Mouse (Mus musculus) liver, adult (tissue): ENCODE measurements around the gene Ppard.

Source experiments
- GATA4 ChIP-seq: IDR thresholded peaks from 2 replicates; pipeline ENCODE4 v1.6.1; 2014; ENCODE audit warnings: mild to moderate bottlenecking, low read length; ENCODE audit not compliant: insufficient replicate concordance

The Ppard gene

DNA sequence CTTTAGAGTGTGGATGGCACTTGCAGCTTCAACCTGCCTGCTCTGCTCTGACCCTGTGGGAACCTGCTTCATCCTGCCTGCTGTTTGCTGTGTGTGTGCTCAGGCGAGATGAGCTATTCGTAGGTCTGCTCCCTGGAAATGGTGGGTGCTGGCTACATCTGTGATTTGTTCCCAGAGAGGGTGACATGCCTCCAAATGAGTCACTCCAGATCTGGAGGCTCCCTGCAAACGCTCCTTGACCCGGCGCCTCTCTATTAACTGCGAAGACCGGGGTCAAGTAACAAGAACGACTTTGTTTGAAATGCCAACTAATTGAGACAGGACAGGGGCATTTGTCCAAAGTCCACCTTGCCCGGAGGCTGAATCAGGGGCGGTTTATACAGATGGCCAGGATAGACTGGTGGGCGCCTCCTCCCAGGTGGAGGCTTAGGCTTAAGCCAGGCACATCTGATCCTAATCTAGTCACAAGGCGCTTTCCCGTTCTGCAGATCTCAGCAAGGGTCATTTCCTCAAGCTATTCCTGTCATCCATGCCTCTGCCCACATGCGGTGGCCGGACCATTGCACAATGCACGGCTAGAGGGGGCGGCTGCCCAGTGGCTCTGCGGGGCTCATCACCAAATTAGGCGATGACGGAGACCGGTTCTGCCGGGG is 95.3 kb downstream of the Ppard start:
- 0 out of 2 replicates have a peak, but pooled peaks have one; percentile 8 for TF ChIP-seq GATA4

DNA sequence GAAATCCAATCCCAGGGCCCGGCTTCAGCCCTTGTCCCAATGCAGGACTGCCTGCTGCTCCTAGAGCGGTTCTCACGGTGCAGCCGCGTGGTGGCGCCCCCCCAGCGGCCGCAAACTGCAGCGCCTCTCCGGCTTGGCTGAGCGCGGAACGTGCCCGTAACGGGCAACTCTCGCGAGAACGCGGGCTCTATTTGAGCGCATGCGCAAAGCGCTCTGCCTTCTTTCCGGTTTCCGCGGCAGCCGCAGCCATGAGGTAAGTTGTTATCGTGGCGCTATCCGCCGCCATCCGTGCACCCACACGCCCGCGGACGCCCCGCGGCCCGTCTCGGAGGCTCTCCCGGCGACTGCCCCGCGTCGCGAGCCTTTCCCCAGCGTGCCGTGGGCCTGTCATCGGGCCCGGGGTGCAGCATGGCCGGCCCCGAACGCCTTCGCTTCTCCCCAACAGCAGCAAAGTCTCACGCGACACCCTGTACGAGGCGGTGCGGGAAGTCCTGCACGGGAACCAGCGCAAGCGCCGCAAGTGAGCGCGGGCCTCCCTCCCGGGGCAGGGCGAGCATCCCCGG is 95.9 kb downstream of the Ppard start, which contains the start of gene Rpl10a:
TSS of gene Rpl10a (plus strand) at position 106 of the 563 bp plus-strand sequence.
- peak; percentile 86; the same call in 1 of the 2 replicates for TF ChIP-seq GATA4

DNA sequence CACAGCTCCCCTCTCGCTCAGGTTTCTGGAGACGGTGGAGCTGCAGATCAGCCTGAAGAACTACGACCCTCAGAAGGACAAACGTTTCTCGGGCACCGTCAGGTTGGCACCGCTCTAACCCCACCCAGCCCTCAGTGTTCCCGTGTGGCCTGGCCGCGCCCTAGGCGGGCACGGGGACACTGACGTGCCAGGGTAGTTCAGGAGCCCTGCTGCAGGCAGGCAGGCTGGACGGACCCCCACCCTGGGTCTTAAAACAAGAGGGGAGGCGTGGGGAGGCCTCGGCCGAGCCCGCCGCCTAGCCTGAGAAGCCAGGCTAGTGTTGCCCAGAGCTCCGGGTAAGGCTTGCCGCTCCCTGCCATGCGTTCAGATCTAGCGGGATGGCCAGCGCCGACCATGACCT is 96.4 kb downstream of the Ppard start:
- no peak for TF ChIP-seq GATA4

DNA sequence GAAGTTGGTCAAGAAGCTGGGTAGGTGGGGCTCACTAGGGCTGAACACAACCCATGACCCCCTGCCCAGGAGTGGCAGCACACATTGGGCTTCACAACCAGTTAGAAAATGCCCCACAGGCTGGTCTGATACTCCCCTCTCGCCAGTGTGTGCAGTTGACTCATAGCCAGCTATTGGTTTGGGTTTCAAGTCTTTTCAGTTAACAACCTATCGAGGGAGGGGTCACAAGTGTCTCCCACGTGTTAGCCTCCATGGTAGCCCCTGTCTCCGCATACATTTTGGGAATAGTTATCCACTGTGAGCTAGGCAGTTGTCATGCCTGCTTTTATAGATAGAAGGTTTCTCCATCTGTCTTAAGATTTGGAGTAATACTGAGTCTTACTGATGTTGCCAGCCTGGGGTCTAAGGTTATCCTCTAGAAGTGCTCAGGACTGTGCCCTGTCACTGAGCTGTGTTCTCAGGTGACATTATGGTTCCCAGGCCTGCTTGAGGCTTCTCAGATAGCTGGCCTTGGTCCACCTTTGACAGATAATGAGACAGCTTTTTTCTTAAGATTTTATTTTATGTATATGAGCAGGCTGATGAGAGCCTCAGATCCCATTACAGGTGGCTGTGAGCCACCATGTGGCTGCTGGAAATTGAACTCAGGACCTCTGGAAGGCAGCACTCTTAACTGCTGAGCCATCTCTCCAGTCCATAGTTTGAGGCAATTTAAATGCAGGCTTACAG is 97.2 kb downstream of the Ppard start:
- TF ChIP-seq GATA4, result no peak

DNA sequence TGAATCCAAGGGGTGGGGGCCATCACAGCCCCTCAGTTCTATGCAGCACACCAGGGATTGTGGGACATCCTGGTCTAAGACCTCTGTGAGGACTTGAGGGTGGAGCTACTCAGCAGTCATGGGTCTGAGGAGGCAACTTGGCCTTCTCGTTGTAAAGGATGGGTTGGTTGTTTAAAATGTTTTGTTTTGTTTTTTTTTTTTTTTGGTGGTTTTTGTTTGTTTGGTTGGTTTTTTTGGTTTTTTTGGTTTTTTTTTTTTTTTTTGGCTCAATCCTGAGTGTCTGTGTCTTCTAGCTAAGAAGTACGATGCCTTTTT is 97.7 kb downstream of the Ppard start:
- no peak for TF ChIP-seq GATA4

DNA sequence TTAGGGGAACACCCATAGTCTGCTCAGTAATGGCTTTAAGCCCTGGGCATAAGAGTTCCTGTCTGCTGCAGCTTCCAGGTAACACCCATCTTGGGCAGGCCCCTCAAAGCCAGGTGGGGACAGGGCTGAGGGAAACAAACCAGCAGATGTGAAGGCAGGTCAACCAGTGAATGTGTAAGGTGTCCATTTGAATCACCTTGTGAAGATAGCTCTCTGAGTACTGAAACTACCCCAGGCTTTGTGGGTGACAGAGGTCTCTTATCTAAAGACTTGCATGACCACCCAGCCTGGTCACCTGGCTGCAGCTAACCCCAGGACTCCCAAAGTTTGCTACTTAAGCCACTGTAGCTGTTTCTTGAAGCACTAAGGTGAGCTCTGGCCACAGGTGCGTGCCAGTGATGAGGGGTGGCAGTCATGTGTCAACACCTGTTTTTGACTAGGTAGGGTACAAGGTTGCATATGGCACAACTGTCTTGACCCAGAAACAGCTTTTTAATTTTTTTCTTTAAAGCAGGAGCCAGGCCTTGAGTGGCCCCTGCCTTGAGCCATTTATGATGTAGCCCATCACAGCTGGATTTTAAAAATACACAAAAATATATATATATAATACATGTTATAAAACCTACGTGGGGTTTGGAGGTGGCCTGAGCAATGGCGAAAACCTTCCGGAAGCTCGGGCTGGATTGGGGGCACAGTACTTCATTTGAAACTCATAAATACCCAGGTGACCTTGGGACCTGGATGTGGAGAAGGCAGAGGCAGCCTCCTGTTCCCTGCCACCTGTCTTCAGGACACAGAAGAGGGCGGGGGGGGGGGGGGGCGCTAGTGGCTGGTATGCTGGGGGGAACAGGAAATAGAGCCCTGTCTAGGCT is 99.0 kb downstream of the Ppard start:
- no peak for TF ChIP-seq GATA4

DNA sequence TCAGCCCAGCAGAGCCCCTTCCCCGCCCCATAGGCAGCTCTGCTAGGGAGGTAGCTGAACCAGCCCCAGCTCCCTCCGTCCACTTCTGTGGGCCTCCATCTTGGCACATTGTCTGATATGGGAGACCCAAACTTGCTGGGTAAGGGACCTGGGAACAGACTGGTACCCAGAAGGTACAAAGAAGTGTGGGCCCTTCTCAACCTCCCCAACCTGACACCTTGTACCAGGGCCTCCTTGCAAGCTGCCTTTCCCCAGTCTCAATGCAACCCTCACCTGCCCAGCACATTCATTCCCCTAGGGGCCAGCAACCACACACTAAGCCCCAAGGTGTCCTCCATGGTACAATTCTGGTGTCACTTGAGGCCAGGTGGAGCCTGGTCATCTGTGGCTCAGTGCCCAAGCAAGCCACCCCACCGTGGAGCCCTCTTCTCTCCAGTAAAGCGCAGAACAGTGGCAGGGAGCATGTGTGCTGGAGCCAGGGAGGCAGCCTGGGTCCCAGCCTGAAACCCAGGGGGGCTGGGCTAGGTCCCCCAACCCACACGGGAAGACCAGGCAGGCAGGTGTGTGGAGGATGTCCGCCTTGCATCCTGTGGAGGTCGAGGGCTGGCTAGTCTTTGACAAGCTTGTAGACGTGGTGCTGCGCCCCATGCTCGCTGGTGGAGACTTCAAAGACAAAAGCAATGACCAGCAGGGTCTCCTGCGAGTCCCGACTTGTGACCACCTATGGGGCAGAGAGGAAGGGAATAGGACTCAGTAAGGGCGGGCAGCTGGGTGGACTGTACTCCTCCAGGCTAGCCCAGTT is 99.8 kb downstream of the Ppard start:
- no peak for TF ChIP-seq GATA4

DNA sequence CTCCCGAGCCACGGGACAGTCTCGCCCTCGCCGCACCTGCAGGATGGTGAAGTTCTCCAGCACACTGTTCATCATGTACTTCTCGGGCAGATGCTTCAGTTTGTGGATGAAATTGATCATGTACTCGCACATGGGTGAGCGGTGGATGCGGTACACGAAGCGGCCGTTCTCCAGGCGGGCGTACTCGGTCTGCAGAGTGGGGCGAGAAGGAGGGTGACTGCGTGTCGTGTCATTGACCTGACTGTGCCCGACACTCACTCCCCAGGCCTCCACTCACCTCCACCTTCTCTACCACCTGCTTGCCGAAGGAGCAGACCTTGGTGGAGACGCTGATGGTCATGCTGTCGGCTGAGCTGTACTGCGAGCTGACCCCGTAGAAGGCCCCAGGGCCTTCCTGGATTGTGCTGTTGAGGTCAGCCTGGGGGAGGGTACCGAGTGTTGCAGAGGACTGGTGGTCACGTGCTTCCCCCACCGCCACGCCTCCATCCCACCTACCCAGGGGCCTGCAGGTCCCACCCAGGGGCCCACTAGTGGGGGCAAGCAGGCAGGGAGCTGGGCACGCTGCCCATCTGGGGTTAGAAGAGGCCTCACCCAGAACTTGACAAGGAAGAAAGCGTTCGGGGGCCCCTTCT is 100.5 kb downstream of the Ppard start:
- TF ChIP-seq GATA4, result no peak

DNA sequence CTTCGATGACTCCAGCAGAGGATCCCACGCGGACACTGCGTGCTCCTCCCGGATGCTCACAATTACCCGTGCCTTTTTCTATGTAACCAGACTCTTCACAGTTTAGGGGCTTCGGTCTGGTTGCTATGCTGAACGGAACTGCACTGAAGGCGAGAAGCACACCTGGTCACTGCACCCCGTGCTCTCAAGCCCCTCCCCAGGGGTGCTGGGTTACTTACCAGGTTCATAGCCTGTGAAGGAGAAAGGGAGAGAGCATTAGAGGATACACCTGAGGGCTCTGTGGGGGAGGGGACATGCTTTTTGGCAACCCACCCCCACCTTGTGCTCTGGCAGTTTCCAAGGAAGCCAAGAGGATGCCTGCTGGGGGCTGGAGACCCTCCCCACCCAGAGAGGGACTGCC is 102.8 kb downstream of the Ppard start:
- no peak for TF ChIP-seq GATA4

DNA sequence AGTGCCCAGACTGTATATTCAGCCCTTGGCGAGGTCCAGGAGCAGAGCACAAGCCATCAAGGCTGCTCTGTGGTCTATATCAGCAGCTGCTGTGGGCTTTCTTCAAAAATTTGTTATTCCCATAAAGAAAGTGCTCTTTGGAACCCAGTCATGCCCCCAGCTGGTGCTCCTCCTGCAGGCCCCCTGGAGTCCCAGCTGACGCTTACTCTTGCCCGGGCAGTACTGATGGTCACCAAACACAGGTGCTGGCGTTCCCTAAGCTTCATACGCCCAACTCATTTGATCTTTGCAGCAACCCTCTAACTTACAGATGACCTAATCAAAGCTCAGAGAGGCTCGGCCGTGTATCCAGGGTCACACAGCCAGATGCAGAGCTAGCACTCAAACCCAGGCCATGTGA is 105.0 kb downstream of the Ppard start:
- no peak for TF ChIP-seq GATA4

DNA sequence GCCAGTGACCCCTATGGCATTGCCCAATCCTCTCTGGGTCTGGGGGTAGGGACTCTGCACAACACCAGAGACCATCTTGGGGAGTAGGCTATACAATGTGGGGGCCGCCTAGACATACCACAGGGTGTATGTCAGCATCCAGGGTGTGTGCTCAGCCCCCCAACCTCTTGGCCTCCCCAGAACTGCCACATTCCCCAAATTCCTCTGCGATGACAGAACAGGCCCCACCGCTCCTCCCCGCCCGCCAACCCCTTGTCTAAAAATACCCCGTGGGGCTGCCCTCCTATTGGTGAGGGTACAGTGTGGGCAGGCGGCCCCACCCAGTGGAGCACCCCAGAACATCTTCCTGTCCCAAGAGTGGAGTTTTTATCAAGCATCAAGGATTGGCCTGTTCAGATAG is 108.1 kb downstream of the Ppard start:
- TF ChIP-seq GATA4, result no peak

DNA sequence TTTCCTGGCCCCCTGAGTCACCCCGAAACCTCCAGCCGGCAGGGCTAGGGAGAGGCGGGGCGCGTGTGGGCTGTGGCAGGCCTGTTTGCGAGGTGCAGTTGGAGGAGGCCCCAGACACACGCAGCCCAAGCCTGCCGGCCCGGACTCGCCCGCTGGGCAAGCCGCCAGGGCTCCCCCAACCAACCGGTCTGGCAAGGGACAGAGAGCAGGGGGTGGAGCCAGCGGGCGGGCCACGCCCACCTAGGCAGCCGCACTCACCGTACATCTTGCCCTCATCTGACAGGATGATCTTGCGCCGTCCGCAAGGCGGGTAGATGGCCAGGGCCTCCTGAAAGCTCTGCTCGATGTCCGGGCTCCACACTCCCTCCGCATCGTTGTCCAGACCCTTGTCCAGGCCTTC is 108.6 kb downstream of the Ppard start:
- TF ChIP-seq GATA4, result no peak

DNA sequence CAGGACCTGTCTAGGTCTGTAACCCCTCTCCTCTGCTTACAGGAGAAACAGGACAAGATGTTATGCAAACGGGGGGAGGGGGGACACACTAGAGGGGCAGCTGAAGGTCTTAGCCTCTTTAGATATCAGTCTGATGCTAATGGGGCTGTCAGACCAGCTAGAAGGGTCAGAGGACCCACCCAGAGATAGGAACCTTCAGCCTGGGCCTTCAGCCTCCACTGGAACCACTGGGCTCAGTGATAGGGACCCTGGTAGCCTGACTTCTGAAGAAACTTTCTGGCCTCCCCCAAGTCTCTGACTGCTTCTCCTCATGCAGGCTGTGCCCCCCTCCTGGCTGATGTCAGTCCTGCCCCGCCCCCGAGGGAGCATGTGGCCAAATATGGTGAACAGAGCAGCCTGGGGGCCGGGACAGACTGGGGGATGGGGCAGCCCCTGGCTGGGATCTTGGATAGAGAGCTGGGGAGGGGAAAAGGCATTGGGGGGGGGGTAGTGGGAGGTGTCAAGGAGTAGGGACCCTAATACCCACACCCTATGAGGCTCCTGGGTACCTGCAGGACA is 111.6 kb downstream of the Ppard start:
- no peak for TF ChIP-seq GATA4

DNA sequence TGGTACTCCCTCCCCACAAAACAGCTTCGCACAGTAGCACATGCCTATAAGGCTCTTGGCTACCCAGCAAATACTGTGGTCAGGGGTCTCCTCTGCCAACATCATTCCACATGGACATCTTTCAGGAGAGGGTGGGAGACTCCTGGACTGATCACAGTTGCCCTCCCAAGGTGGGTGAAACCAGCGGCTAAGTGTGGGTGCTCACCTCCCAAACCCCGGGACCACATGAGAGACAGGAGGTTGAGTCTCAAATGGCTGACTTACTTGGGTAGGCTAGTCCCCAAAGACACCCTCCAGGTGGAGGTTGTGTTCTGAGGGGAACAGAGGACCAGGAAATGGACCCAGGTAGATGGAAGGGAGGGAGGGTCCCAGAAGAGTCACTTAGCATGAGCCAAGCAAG is 112.2 kb downstream of the Ppard start:
- TF ChIP-seq GATA4, result no peak

DNA sequence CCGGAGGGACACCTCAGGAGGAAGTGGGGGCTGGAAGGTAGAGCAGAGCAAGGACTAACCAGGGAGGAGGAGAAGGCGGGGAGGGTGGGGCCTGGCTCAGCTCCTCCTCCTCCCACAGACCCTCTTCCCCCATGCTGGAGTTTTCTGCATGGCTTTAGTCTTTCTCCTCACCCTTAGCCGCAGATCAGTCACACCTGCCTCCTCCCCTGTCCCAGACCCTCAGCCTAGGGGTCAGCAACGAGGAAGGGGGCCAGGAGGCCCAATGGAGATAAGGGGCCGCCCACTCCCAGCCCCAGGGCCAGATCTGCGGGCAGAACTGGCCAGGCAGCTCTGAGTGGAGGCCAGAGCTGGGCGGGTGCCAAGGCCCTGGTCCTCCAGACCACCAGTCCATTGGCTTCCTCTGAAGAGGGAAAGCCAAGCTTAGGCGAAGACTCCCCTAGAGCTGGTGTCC is 112.8 kb downstream of the Ppard start:
- no peak for TF ChIP-seq GATA4
